Mouse (Mus musculus): ENCODE results near the gene Fam19a4.

Fam19a4 gene

GRCm38 (mm10) chr6:97060074-97060681, at the start of gene Fam19a4:
Fam19a4 (minus strand) TSS chr6:97060413.
- no peaks in the 10 kb centered on the region for H3K36me3 ChIP-seq (ENCODE audit: insufficient read depth, low read length)
- H3K9me3 ChIP-seq (ENCODE audit: low read length) = no peaks in the 10 kb centered on the region
- peak within 1 kb of the TSS; percentile 80 for H3K4me3 ChIP-seq (replicated peaks; ENCODE audit: low read length)
- TF ChIP-seq NANOG (IDR thresholded peaks at IDR 0.05; ENCODE audit: borderline replicate concordance, low read length) (no peak), POU5F1 (IDR thresholded peaks at IDR 0.05; ENCODE audit: borderline replicate concordance, low read length) (no peak), CTCF (conservative IDR thresholded peaks at IDR 0.05; ENCODE audit: low read length) (no peak)
- H3K27me3 ChIP-seq (ENCODE audit: insufficient read depth, low read length) = peaks cover 32% of the 10 kb centered on the region
- peaks cover 65% of the 10 kb centered on the region for H3K4me1 ChIP-seq (replicated peaks; ENCODE audit: low read depth, low read length)

DNA sequence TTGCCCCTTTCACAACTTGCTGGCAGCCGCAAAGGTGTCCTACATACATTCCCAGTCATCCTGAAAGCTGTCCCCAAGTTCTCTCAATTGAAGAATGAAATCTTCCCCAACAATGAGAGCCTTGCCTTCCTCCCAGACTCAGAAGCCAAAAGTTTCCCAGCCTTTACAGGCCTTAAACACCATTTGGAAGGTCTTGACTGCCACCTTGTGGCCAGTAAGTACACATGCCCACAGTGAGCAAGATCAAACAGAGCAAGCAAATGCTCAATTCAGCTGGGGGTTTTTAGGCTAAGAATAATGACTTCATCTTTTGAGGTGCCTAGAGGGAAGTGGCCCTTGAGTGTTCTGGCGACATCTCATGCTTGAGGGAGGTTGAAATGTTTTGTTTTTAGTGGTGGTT, 46.6 kb upstream of the Fam19a4 start:
- H3K4me1 ChIP-seq (replicated peaks; ENCODE audit: low read depth, low read length) = peaks cover 49% of the 10 kb centered on the region
- H3K36me3 ChIP-seq (ENCODE audit: insufficient read depth, low read length) = 0 out of 2 replicates have a peak, but pooled peaks cover 2% of the 10 kb centered on the region
- no peaks in the 10 kb centered on the region for H3K27me3 ChIP-seq (ENCODE audit: insufficient read depth, low read length)
- H3K4me3 ChIP-seq (replicated peaks; ENCODE audit: low read length) = no peak overlapping the region
- TF ChIP-seq POU5F1 (IDR thresholded peaks at IDR 0.05; ENCODE audit: borderline replicate concordance, low read length) (no peak), CTCF (conservative IDR thresholded peaks at IDR 0.05; ENCODE audit: low read length) (peak; percentile 81)
- H3K9me3 ChIP-seq (ENCODE audit: low read length) = no peaks in the 10 kb centered on the region

DNA sequence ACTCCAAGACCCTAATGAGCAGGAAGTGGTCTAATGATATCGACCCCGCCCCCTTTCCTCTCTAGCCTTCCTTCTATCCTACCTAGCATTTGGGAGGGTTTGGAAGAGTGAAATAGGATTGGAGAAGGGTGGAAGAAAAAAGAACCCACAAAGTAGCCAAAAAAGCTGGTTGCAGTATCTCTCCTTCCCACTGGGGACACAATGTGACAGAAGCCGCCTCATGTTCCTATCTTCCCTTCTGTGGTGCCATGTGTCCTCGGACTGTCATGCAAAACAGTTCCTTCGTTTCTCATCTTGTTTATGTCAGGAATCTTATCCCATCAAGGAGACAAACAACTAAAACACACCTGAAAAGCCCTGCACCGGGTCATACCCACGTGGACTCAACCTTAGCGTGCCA, 45.9 kb upstream of the Fam19a4 start:
- Histone ChIP-seq H3K27me3 (ENCODE audit: insufficient read depth, low read length) (no peaks in the 10 kb centered on the region), H3K36me3 (ENCODE audit: insufficient read depth, low read length) (no peaks in the 10 kb centered on the region), H3K4me1 (replicated peaks; ENCODE audit: low read depth, low read length) (peaks cover 56% of the 10 kb centered on the region)

GRCm38 (mm10) chr6:97104264-97104852, 44.1 kb upstream of the Fam19a4 start:
- Histone ChIP-seq H3K9me3 (ENCODE audit: low read length) (no peaks in the 10 kb centered on the region), H3K36me3 (ENCODE audit: insufficient read depth, low read length) (no peaks in the 10 kb centered on the region)
- peak; percentile 62 for TF ChIP-seq CTCF (conservative IDR thresholded peaks at IDR 0.05; ENCODE audit: low read length)
- TF ChIP-seq NANOG (IDR thresholded peaks at IDR 0.05; ENCODE audit: borderline replicate concordance, low read length) = no peak
- no peak for TF ChIP-seq POU5F1 (IDR thresholded peaks at IDR 0.05; ENCODE audit: borderline replicate concordance, low read length)

More for the DNA sequence above, 45.9 kb upstream of the Fam19a4 start:
- H3K4me3 ChIP-seq (replicated peaks; ENCODE audit: low read length) = no peak overlapping the region
- H3K9me3 ChIP-seq (ENCODE audit: low read length) = no peaks in the 10 kb centered on the region
- TF ChIP-seq CTCF (conservative IDR thresholded peaks at IDR 0.05; ENCODE audit: low read length) = 0 out of 2 replicates have a peak, but pooled peaks have one; percentile 10
- TF ChIP-seq NANOG (IDR thresholded peaks at IDR 0.05; ENCODE audit: borderline replicate concordance, low read length) = no peak

DNA sequence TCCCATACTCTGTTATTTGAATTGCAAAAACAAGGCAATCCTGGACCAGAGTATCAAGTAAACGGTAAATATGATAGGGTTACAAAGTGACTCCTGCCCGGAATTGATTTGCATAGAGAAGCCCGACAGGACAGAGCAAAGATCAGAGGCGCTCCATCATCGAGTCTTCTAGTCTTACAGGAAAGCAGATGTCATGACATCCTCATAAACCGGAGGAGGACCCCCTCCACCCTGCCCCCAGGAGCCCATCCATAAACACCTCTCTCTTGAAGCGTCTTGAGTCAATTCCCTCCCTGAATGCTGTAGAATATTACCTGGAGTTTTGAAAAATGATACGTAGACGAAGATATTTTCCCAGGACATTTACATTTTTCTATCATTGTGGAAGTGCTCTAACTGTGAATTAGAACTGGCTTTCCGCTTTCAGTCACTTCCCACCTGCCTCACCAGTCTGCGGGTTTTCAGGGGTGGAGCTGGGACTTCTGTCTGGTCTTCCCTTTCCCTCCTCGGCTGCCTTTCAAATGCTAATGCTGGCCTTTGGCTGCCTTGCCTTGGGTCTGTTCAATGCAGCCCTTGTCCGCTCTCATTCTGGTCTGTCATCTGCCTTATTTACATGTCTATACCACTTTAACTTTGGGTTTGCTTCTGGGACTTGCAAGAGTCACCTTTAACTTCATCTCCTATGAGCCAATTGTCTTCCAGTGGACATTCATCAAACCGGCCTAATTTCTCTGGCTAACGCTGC, 41.9 kb upstream of the Fam19a4 start:
- H3K36me3 ChIP-seq (ENCODE audit: insufficient read depth, low read length) = no peaks in the 10 kb centered on the region
- no peaks in the 10 kb centered on the region for H3K9me3 ChIP-seq (ENCODE audit: low read length)
- no peak for TF ChIP-seq CTCF (conservative IDR thresholded peaks at IDR 0.05; ENCODE audit: low read length)
- TF ChIP-seq POU5F1 (IDR thresholded peaks at IDR 0.05; ENCODE audit: borderline replicate concordance, low read length) = peak; percentile 80; the same call in 1 of the 2 replicates
- 0 out of 2 replicates have a peak, but pooled peaks have one; percentile 9 for TF ChIP-seq NANOG (IDR thresholded peaks at IDR 0.05; ENCODE audit: borderline replicate concordance, low read length)
- H3K27me3 ChIP-seq (ENCODE audit: insufficient read depth, low read length) = no peaks in the 10 kb centered on the region
- peak overlapping the region; percentile 69 for H3K4me3 ChIP-seq (replicated peaks; ENCODE audit: low read length)
- peaks cover 89% of the 10 kb centered on the region for H3K4me1 ChIP-seq (replicated peaks; ENCODE audit: low read depth, low read length)

More at GRCm38 (mm10) chr6:97104264-97104852, 44.1 kb upstream of the Fam19a4 start:
- Histone ChIP-seq H3K4me1 (replicated peaks; ENCODE audit: low read depth, low read length) (peaks cover 73% of the 10 kb centered on the region), H3K27me3 (ENCODE audit: insufficient read depth, low read length) (no peaks in the 10 kb centered on the region), H3K4me3 (replicated peaks; ENCODE audit: low read length) (no peak overlapping the region)

DNA sequence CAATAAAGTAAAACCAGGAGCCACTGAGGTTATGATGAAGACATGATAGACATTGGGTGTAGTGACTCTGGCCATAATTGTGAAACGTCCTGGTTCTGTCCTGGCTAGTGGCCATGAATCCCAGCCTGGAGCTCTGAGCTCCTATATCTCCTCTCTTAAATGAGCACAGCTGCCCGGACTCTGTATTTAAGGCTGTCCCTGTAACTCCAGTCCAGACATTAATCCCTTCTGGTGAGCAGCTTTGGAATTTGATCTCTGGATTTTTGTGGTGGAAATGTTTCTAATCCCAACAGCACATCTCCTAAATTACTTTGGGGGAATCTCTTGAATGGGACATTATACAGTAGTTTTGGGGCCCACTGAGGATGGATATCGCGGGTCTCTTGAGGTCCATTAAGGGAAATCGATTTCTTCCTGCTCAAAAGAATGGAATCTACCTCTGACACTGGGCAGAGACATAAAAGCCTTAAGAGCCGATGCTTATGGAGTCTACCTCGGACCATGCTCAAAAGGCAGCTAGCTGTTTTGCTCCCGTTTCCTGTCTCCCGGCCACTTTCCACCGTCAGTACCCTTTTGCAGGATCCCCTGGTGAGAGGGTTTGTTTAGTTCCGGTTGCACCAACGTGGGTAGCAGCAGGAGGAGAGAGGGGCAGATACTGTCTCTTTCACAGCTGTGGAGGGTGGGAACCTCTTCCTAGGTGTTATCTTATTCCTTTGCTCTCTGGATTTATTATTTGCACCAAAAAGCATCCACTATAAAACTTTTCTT, 41.2 kb upstream of the Fam19a4 start:
- H3K4me1 ChIP-seq (replicated peaks; ENCODE audit: low read depth, low read length) = peaks cover 87% of the 10 kb centered on the region
- TF ChIP-seq CTCF (conservative IDR thresholded peaks at IDR 0.05; ENCODE audit: low read length) = no peak
- TF ChIP-seq NANOG (IDR thresholded peaks at IDR 0.05; ENCODE audit: borderline replicate concordance, low read length) = no peak
- TF ChIP-seq POU5F1 (IDR thresholded peaks at IDR 0.05; ENCODE audit: borderline replicate concordance, low read length) = no peak
- no peaks in the 10 kb centered on the region for H3K27me3 ChIP-seq (ENCODE audit: insufficient read depth, low read length)
- no peaks in the 10 kb centered on the region for H3K9me3 ChIP-seq (ENCODE audit: low read length)
- peak overlapping the region; percentile 69 for H3K4me3 ChIP-seq (replicated peaks; ENCODE audit: low read length)
- H3K36me3 ChIP-seq (ENCODE audit: insufficient read depth, low read length) = no peaks in the 10 kb centered on the region

DNA sequence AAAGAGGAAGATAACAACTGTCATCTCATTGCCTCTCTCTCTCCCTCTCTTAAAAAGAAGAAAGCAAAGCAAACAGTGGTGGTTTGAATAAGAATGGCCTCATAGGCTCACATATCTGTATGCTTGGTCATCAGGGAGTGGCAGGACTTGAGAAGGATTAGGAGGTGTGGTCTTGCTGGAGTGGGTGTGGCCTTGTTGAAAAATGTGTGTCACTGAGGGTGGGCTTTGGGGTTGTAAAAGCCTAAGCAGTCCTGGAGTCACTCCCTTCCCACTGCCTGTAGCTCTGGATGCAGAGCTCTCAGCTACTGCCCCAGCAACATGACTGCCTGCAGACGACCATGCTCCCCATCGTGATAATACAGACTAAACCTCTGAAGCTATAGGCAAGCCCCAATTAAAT, 22.1 kb upstream of the Fam19a4 start:
- Histone ChIP-seq H3K9me3 (ENCODE audit: low read length) (peaks cover 6% of the 10 kb centered on the region), H3K36me3 (ENCODE audit: insufficient read depth, low read length) (no peaks in the 10 kb centered on the region), H3K27me3 (ENCODE audit: insufficient read depth, low read length) (0 out of 2 replicates have a peak, but pooled peaks cover 4% of the 10 kb centered on the region), H3K4me3 (replicated peaks; ENCODE audit: low read length) (no peak overlapping the region), H3K4me1 (replicated peaks; ENCODE audit: low read depth, low read length) (peaks cover 41% of the 10 kb centered on the region)
- TF ChIP-seq CTCF (conservative IDR thresholded peaks at IDR 0.05; ENCODE audit: low read length) (no peak), NANOG (IDR thresholded peaks at IDR 0.05; ENCODE audit: borderline replicate concordance, low read length) (no peak), POU5F1 (IDR thresholded peaks at IDR 0.05; ENCODE audit: borderline replicate concordance, low read length) (no peak)

- no peak for TF ChIP-seq POU5F1 (IDR thresholded peaks at IDR 0.05; ENCODE audit: borderline replicate concordance, low read length)
- no peak for TF ChIP-seq NANOG (IDR thresholded peaks at IDR 0.05; ENCODE audit: borderline replicate concordance, low read length)
- no peak for TF ChIP-seq CTCF (conservative IDR thresholded peaks at IDR 0.05; ENCODE audit: low read length)
- Histone ChIP-seq H3K9me3 (ENCODE audit: low read length) (peaks cover 6% of the 10 kb centered on the region), H3K4me1 (replicated peaks; ENCODE audit: low read depth, low read length) (peaks cover 41% of the 10 kb centered on the region), H3K36me3 (ENCODE audit: insufficient read depth, low read length) (no peaks in the 10 kb centered on the region), H3K4me3 (replicated peaks; ENCODE audit: low read length) (no peak overlapping the region), H3K27me3 (ENCODE audit: insufficient read depth, low read length) (0 out of 2 replicates have a peak, but pooled peaks cover 4% of the 10 kb centered on the region)
These were observed 19.8 kb upstream of the Fam19a4 start for GRCm38 (mm10) chr6:97080016-97080415.

Data from E14TG2a.4 (cell line).